Mouse (Mus musculus): ENCODE measurements around the gene Dnajc15.

- TF ChIP-seq POLR2A (IDR thresholded peaks at IDR 0.05; ENCODE audit: extremely low read depth, insufficient read depth, low read length), result no peak
- no peak for TF ChIP-seq CTCF (IDR thresholded peaks at IDR 0.05; ENCODE audit: extremely low read depth, insufficient read depth, low read length)
Observed at GRCm38 (mm10) chr14:77859894-77860293, 15.0 kb downstream of the Dnajc15 start.

All from cortical plate, adult 2 months (tissue).